Mouse (Mus musculus) CD4-positive, CD25-positive, alpha-beta regulatory T cell, adult 2 months (primary cell): ENCODE results near the gene Relb.

ENCODE experiments used
- DNase-seq: peaks from one replicate; pipeline ENCODE4 v3.0.0-alpha.2; 2012; ENCODE audit warnings: low read depth, low spot score

Gene Relb

DNA sequence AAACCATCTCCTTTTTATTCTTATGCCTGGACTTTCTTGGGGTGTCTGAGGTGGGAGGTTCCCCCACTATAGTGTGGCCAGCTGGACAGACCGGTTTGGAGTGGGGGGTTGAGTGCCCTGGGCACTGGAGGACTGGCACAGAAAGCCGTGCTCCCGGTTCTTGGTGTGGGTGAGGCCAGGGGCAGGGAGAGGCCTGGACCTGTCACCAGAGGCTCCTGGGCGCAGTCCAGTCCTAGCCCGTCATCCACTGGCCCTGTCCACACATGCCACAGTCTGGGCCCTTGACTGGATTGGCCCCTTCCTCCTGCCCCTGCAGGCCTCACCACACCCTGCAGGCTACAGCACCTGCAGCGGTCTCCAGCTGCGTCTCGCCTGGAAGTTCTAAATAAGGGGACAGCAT is 48.6 kb downstream of the Relb start:
- no peak for DNase-seq

DNA sequence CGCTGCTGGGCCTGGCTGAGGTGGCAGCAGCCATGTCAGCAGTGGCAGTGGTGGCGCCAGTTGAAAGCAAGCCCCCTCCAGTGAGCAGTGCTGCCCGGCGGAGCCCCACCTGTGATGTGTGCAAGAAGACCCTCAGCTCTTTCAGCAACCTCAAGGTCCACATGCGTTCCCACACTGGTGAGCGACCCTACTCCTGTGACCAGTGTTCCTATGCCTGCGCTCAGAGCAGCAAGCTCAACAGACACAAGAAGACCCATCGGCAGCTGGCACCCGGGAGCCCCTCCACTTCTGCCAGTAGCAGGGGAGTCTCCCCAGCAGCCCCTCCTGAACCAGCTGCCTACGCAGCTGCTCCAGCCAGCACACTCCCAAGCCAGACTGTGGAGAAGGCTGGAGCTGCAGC is 49.5 kb downstream of the Relb start:
- no peak for DNase-seq

DNA sequence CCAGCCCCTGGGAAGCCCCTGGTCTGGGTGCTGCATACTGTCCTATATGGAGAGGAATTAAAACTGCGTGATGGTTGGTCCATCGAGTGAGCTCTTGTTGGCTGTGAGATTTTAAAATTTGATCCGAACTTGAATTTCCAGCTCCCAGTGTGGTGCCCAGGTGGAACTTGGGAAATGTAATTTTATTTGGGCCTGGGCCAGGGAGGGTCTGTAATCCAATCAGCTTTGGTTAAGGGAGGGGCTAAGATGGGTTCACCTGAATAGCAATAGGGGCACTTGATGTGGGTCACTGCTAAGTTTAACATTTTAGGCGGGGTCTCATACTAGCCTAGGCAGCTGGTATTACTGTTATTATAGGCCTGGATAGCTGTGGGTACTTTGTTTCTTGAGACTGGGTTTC is 50.8 kb downstream of the Relb start:
- no peak for DNase-seq

DNA sequence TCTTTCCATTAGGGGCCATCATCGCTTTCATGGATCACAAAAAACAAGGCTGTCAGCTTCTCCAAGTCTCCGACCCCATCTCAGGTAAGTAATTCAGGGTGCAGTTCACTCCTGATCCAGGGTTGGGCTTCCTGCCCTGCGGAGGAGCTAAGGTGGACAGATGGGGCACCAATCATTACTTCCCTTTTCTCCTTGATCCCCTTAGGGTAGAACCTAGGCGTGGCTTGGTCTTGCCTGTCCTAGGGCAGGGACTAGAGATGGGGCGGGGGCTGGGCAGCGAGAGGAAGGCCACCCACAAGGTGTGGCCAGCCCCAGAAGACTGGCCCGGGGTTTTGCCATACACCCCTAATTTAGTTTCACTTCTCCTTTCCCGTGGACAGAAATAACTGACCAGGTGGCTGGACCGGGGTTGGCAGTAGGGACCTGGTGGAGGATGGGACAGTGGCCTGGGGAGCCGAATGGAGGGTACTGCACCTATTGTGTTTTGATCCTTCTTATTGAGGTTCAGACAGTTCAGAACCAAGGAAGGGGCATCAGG is 51.3 kb downstream of the Relb start:
- peak; percentile 23 for DNase-seq

DNA sequence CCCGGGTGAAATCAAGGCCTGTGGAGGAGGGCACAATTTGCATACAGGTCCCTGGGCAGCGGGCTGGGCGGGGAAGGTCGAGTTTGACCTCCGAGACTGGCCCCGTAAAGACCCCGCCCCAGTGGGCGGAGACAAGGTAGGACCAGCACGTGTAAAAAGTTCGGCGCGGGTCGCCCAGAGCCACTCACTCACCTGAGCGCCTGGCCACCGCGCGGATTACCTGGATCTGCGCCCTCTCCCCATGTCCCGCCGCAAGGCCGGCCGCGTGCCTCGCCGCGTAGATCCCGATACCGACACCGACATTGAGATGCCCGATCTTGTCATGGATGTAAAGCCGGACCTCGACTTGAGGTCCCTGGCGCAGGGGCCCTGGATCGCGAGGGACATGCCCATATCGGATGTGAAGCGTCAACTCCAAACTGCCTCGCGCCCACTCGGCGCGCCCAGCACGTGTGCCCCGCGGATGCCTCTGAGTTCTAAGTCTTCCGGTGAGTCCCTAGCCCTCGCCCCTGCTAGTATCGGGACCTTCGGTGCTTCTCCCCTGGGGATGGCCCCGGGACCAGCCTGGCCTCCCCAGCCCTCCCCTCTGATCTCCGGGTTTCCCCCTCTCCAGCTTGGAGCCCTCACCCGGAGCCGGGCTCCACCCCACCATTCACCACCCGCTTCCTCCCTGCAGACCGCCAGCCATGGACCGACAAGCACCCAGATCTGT is 51.9 kb downstream of the Relb start, which contains the start of the genes Zfp296 and Gemin7:
Gene Zfp296 (plus strand): TSS at position 147 of the 712 bp plus-strand sequence.
Gene Gemin7 (minus strand): TSS at position 455 of the 712 bp plus-strand sequence.
- DNase-seq, result peak; percentile 59

DNA sequence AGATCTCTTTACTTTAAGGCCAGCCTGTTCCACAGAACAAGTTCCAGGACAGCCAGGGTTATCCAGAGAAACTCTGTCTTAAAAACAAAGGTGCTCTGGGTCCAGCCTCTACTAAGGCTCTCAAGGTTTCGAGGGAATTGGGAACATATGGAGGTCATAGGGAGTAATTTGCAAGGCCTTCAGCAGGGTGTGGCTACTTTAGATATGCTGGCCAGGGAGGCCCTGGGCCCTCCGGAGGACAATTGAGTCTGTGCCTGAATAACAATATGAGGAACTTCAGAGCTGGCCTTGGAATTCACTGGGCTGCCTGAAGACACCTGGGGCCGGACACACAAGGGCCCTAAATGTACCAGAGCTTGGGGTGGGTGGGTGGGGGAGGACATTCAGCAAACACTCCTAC is 53.7 kb downstream of the Relb start:
- DNase-seq, result no peak

DNA sequence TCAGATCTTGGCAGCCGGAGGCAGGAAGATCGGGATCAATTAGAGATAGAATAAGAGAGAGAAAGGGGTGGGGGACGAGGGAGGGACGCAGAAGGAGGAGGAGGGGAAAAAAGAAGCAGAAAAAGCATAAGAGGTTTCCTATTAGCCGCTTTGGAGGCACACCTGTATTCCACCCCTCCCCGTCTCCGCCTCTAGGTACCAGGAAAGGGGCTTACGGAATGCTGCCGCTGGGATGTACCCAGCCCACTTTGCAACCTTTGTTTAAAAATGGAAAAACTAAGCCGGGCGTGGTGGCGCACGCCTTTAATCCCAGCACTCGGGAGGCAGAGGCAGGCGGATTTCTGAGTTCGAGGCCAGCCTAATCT is 55.5 kb downstream of the Relb start:
- DNase-seq, result no peak

DNA sequence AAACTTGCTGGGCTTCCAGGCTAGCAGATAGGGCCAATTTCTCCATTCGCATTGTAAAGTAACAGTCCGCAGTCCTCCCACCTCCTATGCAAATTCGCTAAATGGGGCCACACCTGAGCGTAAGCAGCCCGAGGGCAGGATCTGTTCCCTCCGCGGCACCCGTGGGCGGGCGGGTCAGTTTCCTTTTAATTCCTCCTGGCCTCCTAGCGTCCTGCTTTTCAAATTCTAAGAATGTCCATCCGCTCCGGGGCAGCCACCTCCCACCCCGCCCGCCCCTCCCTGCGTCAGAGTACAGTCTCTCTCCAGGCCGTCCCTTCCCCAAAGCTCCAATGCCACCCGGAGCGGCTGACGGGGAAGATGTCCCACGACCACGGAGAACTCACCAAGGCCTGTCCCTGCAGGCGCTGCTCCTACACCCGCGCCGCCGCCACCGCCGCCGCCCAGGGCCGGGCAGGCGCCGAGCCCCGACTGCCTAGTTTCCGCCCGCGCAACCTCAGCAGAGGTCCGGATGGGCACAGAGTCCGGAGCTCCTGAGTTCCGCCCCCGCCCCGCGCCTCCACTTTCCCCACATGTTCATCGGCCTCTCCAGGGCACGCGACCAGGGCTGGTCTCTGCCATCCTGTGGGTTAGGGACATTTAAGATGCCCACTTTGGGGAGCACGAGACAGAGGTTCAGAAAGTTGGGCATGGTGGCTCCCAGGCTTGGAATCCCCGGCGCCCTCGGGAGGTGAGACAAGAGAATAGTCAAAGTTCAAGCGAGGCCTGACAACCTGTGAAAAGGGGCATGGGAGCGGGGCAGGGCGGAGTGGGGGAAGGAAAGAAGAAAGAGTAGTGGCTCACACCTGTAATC is 56.1 kb downstream of the Relb start:
- peak; percentile 90 for DNase-seq

DNA sequence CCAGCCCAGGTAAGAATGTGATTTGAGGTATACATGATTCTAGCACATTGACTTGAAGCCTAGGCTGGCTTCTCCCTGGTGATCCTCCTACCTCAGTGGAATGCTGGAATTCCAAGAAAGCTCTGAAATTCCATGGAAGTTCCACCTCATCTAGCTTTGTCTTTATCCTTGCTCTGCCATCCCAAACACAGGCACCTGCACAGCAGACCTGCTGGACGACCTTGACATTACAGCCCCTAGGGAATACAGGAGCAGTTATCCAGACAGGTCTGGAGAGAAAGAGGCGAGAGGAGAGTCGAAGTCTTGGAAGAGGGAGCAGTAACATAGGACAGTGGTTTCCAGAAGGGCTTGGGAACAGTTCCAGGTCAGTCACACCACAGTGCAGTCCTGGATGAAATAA is 59.6 kb downstream of the Relb start:
- no peak for DNase-seq

DNA sequence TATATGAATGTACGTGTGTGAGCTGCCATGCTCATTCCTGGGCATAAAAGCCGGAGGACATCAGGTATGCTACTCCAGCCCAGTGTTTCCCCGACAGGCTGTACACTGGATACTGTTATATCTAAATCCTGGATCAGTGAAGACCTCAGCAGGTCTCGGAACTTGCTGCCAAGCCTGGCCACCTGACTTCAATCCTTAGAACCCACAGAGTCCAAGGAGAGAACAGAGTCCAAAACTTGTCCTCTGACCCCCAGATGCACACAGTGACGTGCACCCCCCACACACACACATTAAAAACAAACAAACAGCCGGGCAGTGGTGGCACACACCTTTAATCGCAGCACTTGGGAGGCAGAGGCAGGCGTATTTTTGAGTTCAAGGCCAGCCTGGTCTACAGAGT is 61.8 kb downstream of the Relb start:
- DNase-seq, result no peak

DNA sequence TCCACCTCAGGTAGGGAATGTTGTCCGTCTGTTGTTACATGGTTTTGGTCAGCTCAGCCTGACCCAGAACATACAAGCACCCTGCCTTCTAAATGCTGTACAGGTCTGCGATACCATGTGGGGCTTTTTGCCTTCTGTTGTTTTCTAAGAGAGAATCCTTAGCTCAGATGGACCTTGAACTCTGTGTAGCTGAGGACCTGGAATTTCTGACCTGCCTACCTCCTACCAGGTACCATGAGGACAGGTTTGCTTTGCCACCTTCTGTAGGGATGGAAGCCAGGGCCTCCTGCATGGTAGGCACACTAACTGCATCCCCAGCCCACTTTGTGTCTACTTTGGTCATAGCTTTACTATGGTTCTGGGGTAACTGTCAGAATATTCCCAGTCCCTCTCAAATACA is 63.4 kb downstream of the Relb start:
- DNase-seq, result no peak

DNA sequence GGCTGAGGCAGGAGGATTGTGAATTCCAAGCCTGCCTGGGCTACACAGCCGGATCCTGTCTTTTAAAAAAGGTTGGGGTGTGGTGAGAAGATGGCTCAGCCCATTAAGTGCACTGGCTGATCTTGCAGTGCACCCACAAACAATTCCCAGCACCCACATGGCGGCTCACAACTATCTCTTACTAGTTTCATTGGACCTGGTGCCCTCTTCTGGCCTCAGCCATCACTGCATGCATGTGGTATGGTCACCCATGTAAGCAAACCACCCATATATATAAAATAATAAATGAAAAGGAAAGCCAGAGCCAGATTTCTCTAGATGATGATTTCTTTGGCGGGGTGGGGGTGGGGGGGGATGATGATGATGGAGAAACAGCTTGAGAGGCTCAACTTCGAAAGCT is 64.8 kb downstream of the Relb start:
- peak; percentile 50 for DNase-seq

DNA sequence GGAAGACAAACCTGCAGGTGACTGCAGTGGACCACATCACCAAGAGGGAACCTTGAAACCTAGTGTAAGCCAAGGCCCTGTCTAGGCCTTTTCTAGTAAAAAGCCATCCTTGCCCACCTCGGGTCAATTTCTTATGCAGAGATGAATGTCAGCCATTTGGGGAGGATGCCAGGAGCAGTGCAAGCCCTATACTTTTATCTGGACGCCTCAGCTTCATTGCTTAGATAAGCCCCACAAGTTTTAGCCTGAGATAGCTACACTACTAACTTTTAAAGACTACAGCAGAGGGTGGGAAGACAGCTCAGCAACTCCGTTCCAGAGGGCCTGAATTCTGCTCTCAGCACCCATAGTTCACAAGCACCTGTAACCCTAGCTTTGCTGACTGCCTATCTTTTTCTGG is 65.4 kb downstream of the Relb start:
- no peak for DNase-seq

DNA sequence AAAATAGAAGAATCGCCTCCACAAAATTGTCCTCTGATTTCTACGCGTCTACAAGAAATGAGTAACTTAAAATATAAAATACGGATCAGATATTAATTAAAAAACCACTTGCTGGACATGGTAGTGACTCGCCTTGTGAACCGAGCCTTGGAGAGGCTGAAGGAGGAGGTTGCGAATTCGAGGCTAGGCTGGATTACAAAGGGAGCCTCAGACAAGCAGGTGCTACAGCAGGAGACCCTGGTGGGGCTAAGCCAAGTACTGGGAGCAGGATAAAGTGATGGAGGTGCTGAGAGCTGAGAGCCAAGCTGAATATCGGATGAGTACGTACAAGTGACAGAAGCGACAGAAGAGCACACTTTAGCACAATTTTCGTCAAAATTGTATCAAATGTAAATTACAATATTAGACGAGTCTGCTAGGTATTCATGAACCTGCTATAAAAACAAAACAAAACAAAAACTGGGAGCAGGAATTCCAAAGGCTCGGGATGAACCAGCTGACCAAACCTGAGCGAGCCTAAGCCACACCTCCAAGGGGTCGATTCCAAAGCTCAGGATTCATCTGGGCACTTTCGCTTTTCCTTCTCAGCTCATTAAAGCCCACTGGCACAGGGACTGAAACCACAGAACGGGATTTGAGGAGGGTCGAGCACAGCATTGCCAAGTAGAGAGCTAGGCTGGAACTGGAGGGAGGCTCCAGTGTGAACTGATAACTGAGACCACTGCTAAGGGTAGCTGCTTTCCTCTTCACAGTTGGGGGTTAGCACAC is 66.4 kb downstream of the Relb start, which contains the start of gene Ppp1r37:
Gene Ppp1r37 (minus strand): TSS at position 434 of the 768 bp plus-strand sequence.
- DNase-seq, result peak; percentile 38

DNA sequence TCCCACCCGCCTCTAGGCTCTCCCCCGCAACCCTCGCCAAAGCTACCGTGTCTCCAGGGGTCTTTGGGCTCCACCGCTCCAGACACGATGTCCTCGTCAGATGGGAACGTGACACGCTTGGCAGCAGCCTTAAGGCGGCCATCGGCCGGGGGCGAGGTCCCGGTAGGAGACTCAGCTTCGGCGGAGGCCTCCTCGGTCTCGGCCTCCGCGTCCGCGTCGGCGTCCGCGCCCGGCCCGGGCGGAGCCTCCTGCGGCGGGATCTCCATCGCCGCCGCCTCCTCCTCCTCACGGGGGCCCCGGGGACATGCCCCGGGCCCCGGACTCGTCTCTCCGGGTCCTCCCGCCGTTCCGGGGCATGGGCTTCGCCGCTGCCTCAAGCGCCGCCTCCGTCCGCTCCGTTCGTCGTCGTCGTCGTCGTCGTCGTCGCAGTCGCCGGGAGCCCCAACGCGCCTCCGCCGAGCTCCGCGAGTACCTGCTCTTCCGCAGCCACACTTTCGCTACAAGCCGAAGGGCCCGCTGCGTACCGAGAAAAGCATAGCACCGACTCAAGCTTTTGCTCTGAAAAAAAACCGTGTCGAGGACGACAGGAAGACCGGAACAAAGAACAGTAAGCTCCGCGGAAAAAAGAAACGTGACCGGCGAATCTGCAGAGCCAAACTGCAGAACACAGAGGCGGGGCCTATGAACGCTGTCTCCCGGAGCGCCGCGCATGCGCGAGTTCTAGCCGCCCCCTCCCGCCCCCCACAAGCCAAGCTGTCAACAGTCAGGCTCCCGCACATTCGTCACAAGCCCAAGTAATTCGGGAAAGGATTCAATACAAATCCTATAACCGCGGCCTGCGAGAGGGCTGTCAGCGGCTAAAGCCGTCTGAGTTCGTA is 67.2 kb downstream of the Relb start:
- peak; percentile 95 for DNase-seq

DNA sequence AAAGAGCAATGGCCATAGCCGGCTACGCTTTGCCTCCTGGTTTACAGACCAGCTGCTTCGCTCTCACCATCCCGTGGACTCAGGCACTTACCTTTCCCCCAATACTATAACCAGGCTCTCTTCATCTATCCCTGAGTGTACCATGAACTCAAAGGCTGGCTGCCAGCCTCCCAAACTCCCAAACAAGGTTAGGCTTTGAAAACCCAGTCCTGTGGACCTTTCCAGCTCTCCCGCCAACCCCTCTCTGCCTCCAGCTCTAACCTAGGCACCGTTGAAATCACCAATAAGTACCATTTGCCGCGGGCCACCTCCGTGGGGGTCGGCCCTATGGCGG is 67.8 kb downstream of the Relb start:
- no peak for DNase-seq

DNA sequence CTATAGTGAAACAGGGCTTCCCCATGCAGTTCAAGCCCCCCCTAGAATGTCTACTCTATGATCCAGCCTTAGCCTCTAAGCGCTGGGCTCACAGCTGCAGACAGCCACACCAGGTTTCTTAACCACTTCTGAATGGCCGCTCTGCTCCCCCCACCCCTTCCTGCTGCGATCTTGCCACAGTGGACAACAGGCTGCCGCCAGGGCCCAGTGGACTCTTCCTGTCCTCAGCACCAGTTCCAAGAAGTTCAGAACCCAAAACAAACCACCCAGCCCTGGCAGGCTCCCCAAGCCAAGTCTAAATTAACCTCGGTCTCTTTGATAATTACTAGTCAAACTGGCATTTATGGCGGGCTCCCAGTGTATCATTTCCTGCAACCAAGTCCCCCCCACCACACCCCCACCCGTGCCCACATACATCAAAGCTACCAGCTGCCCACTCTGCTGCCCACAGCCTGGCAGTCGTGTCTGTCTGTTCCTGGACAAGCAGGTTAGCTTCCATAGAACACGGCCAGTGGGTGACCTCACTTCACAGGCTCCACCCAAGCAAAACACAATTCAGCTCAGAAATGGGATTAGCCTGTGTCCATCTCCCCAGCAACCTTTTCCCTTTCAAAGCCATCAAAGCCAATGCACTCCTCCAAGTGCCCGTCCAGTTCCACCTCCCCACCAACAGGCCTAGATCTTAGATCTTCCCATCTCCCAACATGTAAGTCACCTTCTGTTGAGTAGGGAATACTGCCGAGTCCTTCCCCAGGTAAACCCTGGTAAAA is 68.6 kb downstream of the Relb start:
- DNase-seq, result peak; percentile 14

DNA sequence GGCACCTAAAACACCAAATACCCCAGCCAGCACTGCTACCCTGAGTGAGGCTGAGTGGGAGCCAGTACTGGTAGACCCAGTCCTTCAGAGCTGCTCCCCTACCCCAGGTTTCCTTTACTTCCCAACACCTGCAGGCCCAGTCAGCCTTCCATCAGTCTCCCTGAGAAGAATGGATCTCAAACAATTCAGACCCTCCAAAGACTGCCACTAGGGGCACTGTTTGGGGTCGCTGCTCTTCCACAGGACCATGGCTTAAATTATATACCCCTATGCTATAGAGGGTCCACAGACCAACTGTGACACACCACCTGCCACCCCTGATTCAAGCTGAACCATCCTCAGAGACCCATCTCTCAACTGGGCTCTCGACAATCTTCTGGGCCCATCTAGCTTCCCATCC is 70.3 kb downstream of the Relb start:
- peak; percentile 64 for DNase-seq

DNA sequence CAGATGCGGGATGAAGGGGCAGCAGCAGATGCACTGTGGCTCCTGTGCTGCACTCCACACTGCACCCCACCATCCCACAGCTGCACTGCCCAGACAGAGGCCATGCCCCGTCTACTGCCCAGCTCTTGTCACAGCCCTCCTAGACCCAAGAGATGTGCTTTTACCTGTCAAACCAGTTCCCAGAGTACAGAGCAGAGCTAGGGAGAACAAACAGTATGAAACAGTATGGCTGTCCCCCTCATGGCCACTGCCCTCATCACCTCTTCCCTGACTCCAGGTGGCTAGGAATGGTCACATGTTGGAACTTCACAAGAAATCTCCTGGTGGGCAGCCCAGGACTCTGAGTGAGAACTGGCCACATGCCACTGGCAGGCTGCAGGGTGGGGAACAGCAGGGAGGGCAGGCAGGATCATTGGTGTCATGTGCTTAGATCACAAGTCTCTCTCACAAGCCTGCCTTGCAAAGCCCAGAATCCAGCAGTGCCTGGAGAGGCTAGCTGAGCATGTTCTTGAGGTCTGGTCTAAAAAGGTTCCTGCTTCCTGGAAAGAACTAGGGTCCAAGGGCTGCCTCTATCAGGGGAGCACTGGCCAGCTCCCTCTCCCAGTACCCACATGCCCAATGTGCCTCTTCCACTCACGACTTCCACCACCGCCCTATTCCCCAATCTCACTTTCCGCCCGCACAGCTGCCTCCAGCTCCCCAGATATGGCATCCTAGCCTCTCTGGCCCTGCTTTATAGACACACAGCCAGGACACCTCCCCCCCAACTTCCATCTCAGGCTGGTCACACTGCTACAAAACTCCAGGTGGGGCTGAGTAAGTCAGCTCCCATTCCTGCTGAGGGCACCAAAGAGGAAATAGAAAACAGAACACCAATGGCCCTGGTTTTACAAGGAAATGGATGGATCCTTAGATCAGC is 71.0 kb downstream of the Relb start:
- DNase-seq, result no peak
